Mouse (Mus musculus) neural tube, embryonic 12.5 days (tissue): Measurements from ENCODE around the gene Vmn1r198. TPM values are rescaled to one million over a fixed set of nuclear protein-coding genes. Genes with fewer than 3 reads are reported as not detected.

Experiments used
- ATAC-seq: fragments of 200-750 bp; cut with Nextera tagmentation; 2 replicates; pipeline ENCODE4 v1.8.0; 2017; ENCODE audit warnings: low read depth, mild to moderate bottlenecking, moderate TSS enrichment, moderate library complexity; ENCODE audit not compliant: low FRiP score
- H3K27ac ChIP-seq: fragments of 300-500 bp; sonication (generic); 2 replicates; pipeline ENCODE4 v1.5.1; 2016
- H3K27me3 ChIP-seq: fragments of 300-500 bp; sonication (generic); replicated peaks from 2 replicates; pipeline ENCODE4 v1.6.1; 2016; ENCODE audit warnings: mild to moderate bottlenecking
- H3K36me3 ChIP-seq: fragments of 300-500 bp; sonication (generic); 2 replicates; pipeline ENCODE4 v1.6.1; 2016; ENCODE audit warnings: mild to moderate bottlenecking
- H3K4me1 ChIP-seq: fragments of 300-500 bp; sonication (generic); 2 replicates; pipeline ENCODE4 v1.6.1; 2016
- H3K4me2 ChIP-seq: fragments of 300-500 bp; sonication (generic); replicated peaks from 2 replicates; pipeline ENCODE4 v1.6.1; 2016; ENCODE audit warnings: mild to moderate bottlenecking
- H3K4me3 ChIP-seq: fragments of 300-500 bp; sonication (generic); 2 replicates; pipeline ENCODE4 v1.5.1; 2016
- H3K9ac ChIP-seq: fragments of 300-500 bp; sonication (generic); 2 replicates; pipeline ENCODE4 v1.6.1; 2016; ENCODE audit warnings: mild to moderate bottlenecking
- H3K9me3 ChIP-seq: fragments of 300-500 bp; sonication (generic); 2 replicates; pipeline ENCODE4 v1.6.1; 2016; ENCODE audit warnings: mild to moderate bottlenecking
- WGBS: fragments of 180-500 bp; shearing (Covaris S2); methylation state at CpG from one replicate; pipeline ENCODE4 v1.1.7; 2016; 5-methylcytosine and 5-hydroxymethylcytosine counted together
- polyA plus RNA-seq: library from polyadenylated mRNA; unstranded; fragments of >200 nt; fragmentation: Nextera tagmentation; extraction: Ambion mirVana; gene quantifications from 2 replicates; pipeline ENCODE4 v1.2.1, GENCODE M21; 2016

The Vmn1r198 gene
- polyA plus RNA-seq, 1 experiment from 2014 or later: not detected

DNA sequence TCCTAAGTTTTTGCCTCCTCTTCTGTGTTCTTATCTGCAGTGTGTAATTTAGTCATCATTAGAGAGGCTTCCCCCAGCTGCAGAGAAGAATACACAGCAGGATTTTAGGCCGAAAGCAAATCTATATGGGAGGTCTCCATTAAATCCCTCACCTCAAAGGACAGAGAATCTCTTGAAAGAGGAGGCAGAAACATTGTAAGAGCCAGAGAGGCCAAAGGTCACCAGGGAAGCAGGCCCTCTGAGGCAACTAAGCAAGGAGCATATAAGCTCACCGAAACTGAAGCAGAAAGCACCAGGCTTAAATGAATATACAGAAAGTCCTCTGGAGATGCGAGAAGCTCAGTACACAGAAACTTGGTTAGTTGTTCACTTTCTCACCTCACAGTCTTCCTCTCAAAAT lies 39.9 kb downstream of the Vmn1r198 start, which contains the start of gene Vmn1r200:
Gene Vmn1r200 (plus strand): TSS at position 301 of the 400 bp plus-strand sequence.
- no peaks in the 10 kb centered on the region for H3K4me1 ChIP-seq
- ATAC-seq: no peak
- 52% methylated on average over 3 of the region's 3 CpGs for WGBS

DNA sequence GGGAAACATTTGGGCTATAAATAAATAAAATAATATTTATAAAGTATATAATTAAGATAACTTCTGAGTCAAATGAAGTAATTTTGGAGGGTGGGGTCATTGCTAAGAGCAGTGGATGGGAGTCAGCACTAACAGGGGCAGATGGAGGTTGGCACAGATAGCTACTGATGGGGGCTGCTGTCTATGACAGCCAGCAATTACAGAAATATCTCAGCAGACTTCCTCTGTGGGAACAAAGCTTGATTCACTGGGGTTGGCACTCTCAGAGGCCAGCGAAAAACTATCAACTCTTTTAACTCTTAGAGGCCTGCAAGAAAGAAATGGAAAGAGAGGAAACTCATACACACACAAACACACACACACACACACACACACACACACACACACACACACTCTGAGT lies 52.8 kb downstream of the Vmn1r198 start:
- no peaks in the 10 kb centered on the region for H3K27me3 ChIP-seq
- no peaks in the 10 kb centered on the region for H3K36me3 ChIP-seq
- peaks cover 8% of the 10 kb centered on the region for H3K9me3 ChIP-seq
- H3K9ac ChIP-seq: no peak overlapping the region
- H3K4me1 ChIP-seq: no peaks in the 10 kb centered on the region
- H3K27ac ChIP-seq: no peak overlapping the region
- H3K4me3 ChIP-seq: no peak overlapping the region
- WGBS: 92% methylated on average over 1 of the region's 1 CpGs
- no peak overlapping the region for H3K4me2 ChIP-seq
- no peak for ATAC-seq

More for the DNA sequence above, 39.9 kb downstream of the Vmn1r198 start, which contains the start of gene Vmn1r200:
- Histone ChIP-seq H3K4me3 (no peak within 1 kb of the TSS), H3K9ac (no peak within 1 kb of the TSS), H3K36me3 (no peaks in the 10 kb centered on the region), H3K27me3 (no peaks in the 10 kb centered on the region), H3K4me2 (no peak within 1 kb of the TSS), H3K27ac (no peak within 1 kb of the TSS), H3K9me3 (no peaks in the 10 kb centered on the region)

Other genes with a start within 250 kb of the Vmn1r198 start
- gene Vmn1r189, start 244.5 kb upstream of the Vmn1r198 start, polyA plus RNA-seq: not detected in 2 replicates
- gene Vmn1r191, start 166.4 kb upstream of the Vmn1r198 start, polyA plus RNA-seq: not detected in 2 replicates
- gene Vmn1r192, start 159.2 kb upstream of the Vmn1r198 start, polyA plus RNA-seq: not detected in 2 replicates
- gene Vmn1r193, start 127.2 kb upstream of the Vmn1r198 start, polyA plus RNA-seq: not detected in 2 replicates
- not detected in 2 replicates for gene Vmn1r194, start 106.1 kb upstream of the Vmn1r198 start, polyA plus RNA-seq
- not detected in 2 replicates for gene Vmn1r195, start 79.8 kb upstream of the Vmn1r198 start, polyA plus RNA-seq
- not detected in 2 replicates for gene Vmn1r196, start 60.4 kb upstream of the Vmn1r198 start, polyA plus RNA-seq
- gene Vmn1r197, start 25.8 kb upstream of the Vmn1r198 start, polyA plus RNA-seq: not detected in 2 replicates
- gene Vmn1r199, start 29.5 kb downstream of the Vmn1r198 start, polyA plus RNA-seq: not detected in 2 replicates
- gene Vmn1r200, start 40.0 kb downstream of the Vmn1r198 start, polyA plus RNA-seq: 0.04 TPM in 2 replicates
- not detected in 2 replicates for gene Vmn1r201, start 121.6 kb downstream of the Vmn1r198 start, polyA plus RNA-seq
- gene Vmn1r202, start 155.0 kb downstream of the Vmn1r198 start, polyA plus RNA-seq: not detected in 2 replicates
- gene Vmn1r203, start 167.8 kb downstream of the Vmn1r198 start, polyA plus RNA-seq: not detected in 2 replicates
- not detected in 2 replicates for gene Vmn1r204, start 202.8 kb downstream of the Vmn1r198 start, polyA plus RNA-seq
- not detected in 2 replicates for gene Vmn1r205, start 242.6 kb downstream of the Vmn1r198 start, polyA plus RNA-seq